In genomic region chr4:41097871-41098576, GRCm38 (mm10) we compare ENCODE assay signal across 8 mouse cellular contexts. TPM values are rescaled to one million over a fixed set of nuclear protein-coding genes. Genes with fewer than 3 reads are reported as not detected.
A peak's percentile ranks its signal among the peaks of the same experiment; 100 is the strongest.
DNase-seq lines count a peak whose midpoint lies in the region; ATAC-seq and TF ChIP-seq lines count a peak whose summit lies in the region.

Gene Aqp3, minus strand, starts transcription at chr4:41098183.

- H3K27ac ChIP-seq in forebrain, embryonic 13.5 days = no peak within 1 kb of the TSS
- no peak within 1 kb of the TSS for H3K27ac ChIP-seq in intestine, postnatal 0 days (ENCODE audit: low read depth, low read length)
- no peak within 1 kb of the TSS for H3K27ac ChIP-seq in neural tube, embryonic 14.5 days (ENCODE audit: low read depth, low read length)

- H3K4me2 ChIP-seq in forebrain, embryonic 13.5 days = peak within 1 kb of the TSS; percentile 94
- H3K4me2 ChIP-seq in intestine, postnatal 0 days (replicated peaks; ENCODE audit: low read depth) = peak within 1 kb of the TSS; percentile 74
- peak within 1 kb of the TSS; percentile 96 for H3K4me2 ChIP-seq in neural tube, embryonic 14.5 days (ENCODE audit: low read depth, low read length)

- peak; percentile 18; the same call in 1 of the 2 replicates for TF ChIP-seq CTCF in intestine, postnatal 0 days (IDR thresholded peaks at IDR 0.05; ENCODE audit: low read depth)

- under 1% methylated on average over 42 of the region's 42 CpGs for WGBS in forebrain, embryonic 13.5 days
- under 1% methylated on average over 42 of the region's 42 CpGs for WGBS in intestine, postnatal 0 days
- under 1% methylated on average over 42 of the region's 42 CpGs for WGBS in neural tube, embryonic 14.5 days

- no peaks in the 10 kb centered on the region for H3K36me3 ChIP-seq in forebrain, embryonic 13.5 days (ENCODE audit: poor library complexity, severe bottlenecking)
- H3K36me3 ChIP-seq in intestine, postnatal 0 days (ENCODE audit: control insufficient read depth, insufficient read depth) = no peaks in the 10 kb centered on the region
- no peaks in the 10 kb centered on the region for H3K36me3 ChIP-seq in neural tube, embryonic 14.5 days (ENCODE audit: control insufficient read depth, insufficient read depth, low read length)

- no peaks in the 10 kb centered on the region for H3K9me3 ChIP-seq in forebrain, embryonic 13.5 days (replicated peaks)
- no peaks in the 10 kb centered on the region for H3K9me3 ChIP-seq in intestine, postnatal 0 days (ENCODE audit: control insufficient read depth)
- H3K9me3 ChIP-seq in neural tube, embryonic 14.5 days (ENCODE audit: control insufficient read depth, low read length) = no peaks in the 10 kb centered on the region

- DNase-seq in B cell, adult 2 months = peak; percentile 64 to 65
- DNase-seq in Muller cell, postnatal 12 days (ENCODE audit: inconsistent ontology term) = peak; percentile 40
- DNase-seq in lung, adult 18-20 months = peak; percentile 28 to 43
- peak; percentile 73 to 77 for DNase-seq in urinary bladder, postnatal 36 days (ENCODE audit: low spot score in 2 of 2)
- DNase-seq in cerebellum, adult 9-10 months = no peak

- peak; percentile 53 for ATAC-seq in forebrain, embryonic 13.5 days
- peak; percentile 25; the same call in 1 of the 2 replicates for ATAC-seq in intestine, postnatal 0 days
- peak; percentile 69 for ATAC-seq in neural tube, embryonic 14.5 days (ENCODE audit: low read depth)

- H3K9ac ChIP-seq in forebrain, embryonic 13.5 days = peak within 1 kb of the TSS; percentile 58
- no peak within 1 kb of the TSS; the same call in 1 of the 2 replicates for H3K9ac ChIP-seq in intestine, postnatal 0 days (ENCODE audit: low read depth, low read length)
- H3K9ac ChIP-seq in neural tube, embryonic 14.5 days (replicated peaks; ENCODE audit: low read depth, low read length) = peak within 1 kb of the TSS; percentile 47

- peaks cover 12% of the 10 kb centered on the region; the same call in 1 of the 2 replicates for H3K4me1 ChIP-seq in forebrain, embryonic 13.5 days
- H3K4me1 ChIP-seq in intestine, postnatal 0 days (replicated peaks; ENCODE audit: control insufficient read depth, insufficient read depth, low read length) = peaks cover 19% of the 10 kb centered on the region
- peaks cover 4% of the 10 kb centered on the region; the same call in 1 of the 2 replicates for H3K4me1 ChIP-seq in neural tube, embryonic 14.5 days (ENCODE audit: control insufficient read depth, insufficient read depth, low read length)

- peak within 1 kb of the TSS; percentile 48 for H3K4me3 ChIP-seq in forebrain, embryonic 13.5 days
- H3K4me3 ChIP-seq in intestine, postnatal 0 days (ENCODE audit: low read depth, low read length) = peak within 1 kb of the TSS; percentile 33
- peak within 1 kb of the TSS; percentile 37 for H3K4me3 ChIP-seq in neural tube, embryonic 14.5 days (ENCODE audit: low read depth, low read length)

- peaks cover 41% of the 10 kb centered on the region for H3K27me3 ChIP-seq in forebrain, embryonic 13.5 days
- H3K27me3 ChIP-seq in intestine, postnatal 0 days (replicated peaks; ENCODE audit: control insufficient read depth, insufficient read depth, low read length) = peaks cover 12% of the 10 kb centered on the region; the same call in 1 of the 2 replicates
- peaks cover 14% of the 10 kb centered on the region for H3K27me3 ChIP-seq in neural tube, embryonic 14.5 days (ENCODE audit: control insufficient read depth, insufficient read depth, low read length)

RNA-seq across cellular contexts. Expression of gene Aqp3, which starts in this region (rescaled TPM):
- polyA plus RNA-seq in forebrain, embryonic 13.5 days (2015; fragmentation: Nextera tagmentation; extraction: Ambion mirVana) = 0.10 TPM in 1 of 2 replicates, not detected in the other
- polyA plus RNA-seq in intestine, postnatal 0 days (2015; fragmentation: Nextera tagmentation; extraction: Ambion mirVana) = 4.1 and 7.4 TPM in 2 replicates
- 0.19 TPM in 1 of 2 replicates, not detected in the other for polyA plus RNA-seq in neural tube, embryonic 14.5 days (2014; fragmentation: Nextera tagmentation; extraction: Ambion mirVana)

Comparison
In these comparisons a context has a peak if more than half of its experiments do, and no peak if none do; other contexts are left out.
1. Peak in ATAC-seq, H3K4me3 ChIP-seq, H3K9ac ChIP-seq and H3K4me2 ChIP-seq in forebrain, embryonic 13.5 days; RNA of the gene not detected or under 1 TPM.
2. Peak in ATAC-seq, H3K4me3 ChIP-seq, H3K9ac ChIP-seq and H3K4me2 ChIP-seq in neural tube, embryonic 14.5 days; RNA of the gene not detected or under 1 TPM.